Mouse (Mus musculus) midbrain, embryonic 13.5 days (tissue): Measurements from ENCODE around the gene Nfkbie. TPM values are rescaled to one million over a fixed set of nuclear protein-coding genes. Genes with fewer than 3 reads are reported as not detected.

Experiments used
- ATAC-seq: fragments of 200-750 bp; cut with Nextera tagmentation; 2 replicates; pipeline ENCODE4 v1.8.0; 2017; ENCODE audit warnings: mild to moderate bottlenecking, moderate TSS enrichment, moderate library complexity
- H3K27ac ChIP-seq: fragments of 300-500 bp; sonication (generic); 2 replicates; pipeline ENCODE4 v1.5.1; 2015; ENCODE audit warnings: inconsistent platforms, mild to moderate bottlenecking, moderate library complexity
- H3K27me3 ChIP-seq: fragments of 300-500 bp; sonication (generic); 2 replicates; pipeline ENCODE4 v1.6.1; 2015; ENCODE audit warnings: mild to moderate bottlenecking, inconsistent platforms
- H3K36me3 ChIP-seq: fragments of 300-500 bp; sonication (generic); 2 replicates; pipeline ENCODE4 v1.6.1; 2015; ENCODE audit warnings: mild to moderate bottlenecking, inconsistent platforms
- H3K4me1 ChIP-seq: fragments of 300-500 bp; sonication (generic); replicated peaks from 2 replicates; pipeline ENCODE4 v1.6.1; 2015; ENCODE audit warnings: inconsistent platforms
- H3K4me2 ChIP-seq: fragments of 300-500 bp; sonication (generic); replicated peaks from 2 replicates; pipeline ENCODE4 v1.6.1; 2015; ENCODE audit warnings: moderate library complexity, mild to moderate bottlenecking, inconsistent platforms
- H3K4me3 ChIP-seq: fragments of 300-500 bp; sonication (generic); replicated peaks from 2 replicates; pipeline ENCODE4 v1.5.1; 2015; ENCODE audit warnings: mild to moderate bottlenecking, inconsistent platforms
- H3K9ac ChIP-seq: fragments of 300-500 bp; sonication (generic); replicated peaks from 2 replicates; pipeline ENCODE4 v1.6.1; 2015; ENCODE audit warnings: mild to moderate bottlenecking, inconsistent platforms
- H3K9me3 ChIP-seq: fragments of 300-500 bp; sonication (generic); 2 replicates; pipeline ENCODE4 v1.6.1; 2016; ENCODE audit warnings: mild to moderate bottlenecking, inconsistent platforms
- WGBS: fragments of 180-500 bp; shearing (Covaris S2); methylation state at CpG from one replicate; pipeline ENCODE4 v1.1.7; 2015; 5-methylcytosine and 5-hydroxymethylcytosine counted together
- polyA plus RNA-seq: library from polyadenylated mRNA; unstranded; fragments of >200 nt; fragmentation: Nextera tagmentation; extraction: Ambion mirVana; gene quantifications from 2 replicates; pipeline ENCODE4 v1.2.1, GENCODE M21; 2015

Gene Nfkbie
- polyA plus RNA-seq, 1 experiment from 2014 or later: 7.1 TPM

- Histone ChIP-seq H3K4me3 (no peak overlapping the region), H3K27me3 (peaks cover 13% of the 10 kb centered on the region), H3K4me2 (no peak overlapping the region), H3K4me1 (peaks cover 47% of the 10 kb centered on the region), H3K36me3 (no peaks in the 10 kb centered on the region), H3K9ac (no peak overlapping the region), H3K27ac (no peak overlapping the region), H3K9me3 (no peaks in the 10 kb centered on the region)
- 81% methylated on average over 3 of the region's 3 CpGs for WGBS
- ATAC-seq: no peak
These were observed 2.4 kb upstream of the Nfkbie start for GRCm38 (mm10) chr17:45553065-45553464.

DNA sequence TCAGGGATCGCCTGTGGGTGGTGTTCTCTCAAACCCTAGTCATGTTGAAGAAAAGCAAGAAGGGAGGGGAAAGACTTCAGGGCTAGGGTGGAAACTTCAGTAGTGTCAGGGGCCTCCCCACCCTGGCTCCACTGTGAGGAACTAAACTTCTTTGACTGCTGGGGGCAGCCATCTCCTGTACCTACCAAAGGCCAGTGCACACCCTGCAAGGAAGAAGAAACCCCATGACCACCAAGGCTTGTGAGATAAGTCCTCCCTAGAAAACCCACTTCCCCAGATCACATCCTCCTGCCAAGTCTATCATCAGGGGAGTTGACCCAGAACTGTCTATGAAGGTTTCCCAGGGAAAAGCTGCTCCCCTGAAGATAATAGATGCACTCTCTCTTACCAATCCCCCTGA lies 1.1 kb upstream of the Nfkbie start:
- Histone ChIP-seq H3K27me3 (peaks cover 12% of the 10 kb centered on the region), H3K4me3 (no peak overlapping the region), H3K4me1 (peaks cover 43% of the 10 kb centered on the region), H3K9me3 (no peaks in the 10 kb centered on the region), H3K27ac (no peak overlapping the region), H3K4me2 (no peak overlapping the region), H3K36me3 (no peaks in the 10 kb centered on the region), H3K9ac (no peak overlapping the region)
- no peak for ATAC-seq
- WGBS: 57% methylated on average over 1 of the region's 1 CpGs

GRCm38 (mm10) chr17:45556107-45556489 lies 595 bp downstream of the Nfkbie start:
- no peaks in the 10 kb centered on the region for H3K36me3 ChIP-seq
- 2% methylated on average over 14 of the region's 14 CpGs for WGBS
- H3K27me3 ChIP-seq: peaks cover 12% of the 10 kb centered on the region
- peak overlapping the region; percentile 67 for H3K4me3 ChIP-seq
- no peak overlapping the region for H3K27ac ChIP-seq
- no peak for ATAC-seq
- H3K9me3 ChIP-seq: no peaks in the 10 kb centered on the region
- peaks cover 32% of the 10 kb centered on the region for H3K4me1 ChIP-seq
- H3K4me2 ChIP-seq: peak overlapping the region; percentile 97
- peak overlapping the region; percentile 76 for H3K9ac ChIP-seq

DNA sequence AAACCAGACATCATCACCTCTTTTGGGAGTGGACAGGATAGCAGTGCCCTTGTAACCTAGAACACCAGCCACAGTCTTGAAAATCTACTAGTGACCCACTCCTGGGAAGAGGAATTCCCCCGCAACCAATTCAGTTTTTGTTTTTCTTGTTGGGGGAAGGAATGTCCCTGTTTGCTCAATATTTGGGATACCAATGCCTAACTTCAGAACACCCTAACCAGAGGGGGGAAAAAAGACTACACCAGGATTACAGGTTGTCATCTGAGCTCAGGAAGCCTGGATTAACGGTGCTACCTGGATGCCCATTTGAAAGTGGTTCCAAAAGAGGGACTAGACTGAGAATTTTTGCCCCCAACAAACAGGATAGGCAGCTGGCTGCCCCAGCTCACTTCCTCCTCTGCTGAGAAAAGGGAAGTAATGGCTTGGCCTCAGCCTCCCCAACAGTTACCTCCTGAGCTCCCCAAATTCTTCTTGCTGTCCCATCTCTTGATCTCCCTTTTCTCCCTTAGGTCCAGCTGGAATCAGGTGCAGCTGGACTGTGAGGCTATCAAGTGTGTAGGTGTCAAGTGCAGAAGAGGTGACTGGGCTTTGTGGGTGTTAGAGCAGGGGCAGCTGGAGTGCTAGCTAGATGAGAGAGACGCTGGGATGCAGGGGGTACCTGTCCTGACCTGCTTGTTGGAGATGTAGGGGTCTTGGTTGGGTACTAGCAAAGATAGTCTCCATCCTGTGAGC lies 1.2 kb downstream of the Nfkbie start:
- H3K36me3 ChIP-seq: no peaks in the 10 kb centered on the region
- H3K4me1 ChIP-seq: peaks cover 26% of the 10 kb centered on the region
- H3K4me2 ChIP-seq: peak overlapping the region; percentile 97
- H3K27me3 ChIP-seq: peaks cover 12% of the 10 kb centered on the region
- peak overlapping the region; percentile 76 for H3K9ac ChIP-seq
- ATAC-seq: no peak
- H3K4me3 ChIP-seq: peak overlapping the region; percentile 67
- H3K27ac ChIP-seq: no peak overlapping the region
- WGBS: 72% methylated on average over 3 of the region's 3 CpGs
- H3K9me3 ChIP-seq: no peaks in the 10 kb centered on the region

- Histone ChIP-seq H3K27ac (no peak overlapping the region), H3K36me3 (no peaks in the 10 kb centered on the region), H3K27me3 (peaks cover 12% of the 10 kb centered on the region), H3K4me1 (peaks cover 22% of the 10 kb centered on the region), H3K4me2 (no peak overlapping the region), H3K4me3 (no peak overlapping the region), H3K9ac (peak overlapping the region; percentile 76; the same call in 1 of the 2 replicates), H3K9me3 (no peaks in the 10 kb centered on the region)
- ATAC-seq: no peak
- 65% methylated on average over 7 of the region's 7 CpGs for WGBS
These were observed 1.8 kb downstream of the Nfkbie start for GRCm38 (mm10) chr17:45557246-45557824.

GRCm38 (mm10) chr17:45557998-45558862 lies 2.7 kb downstream of the Nfkbie start:
- no peak for ATAC-seq
- H3K9ac ChIP-seq: 0 out of 2 replicates have a peak overlapping the region, but pooled peaks have one; percentile 33
- no peak overlapping the region for H3K27ac ChIP-seq
- no peak overlapping the region for H3K4me2 ChIP-seq
- H3K36me3 ChIP-seq: no peaks in the 10 kb centered on the region
- 72% methylated on average over 16 of the region's 16 CpGs for WGBS
- peaks cover 22% of the 10 kb centered on the region for H3K4me1 ChIP-seq
- no peak overlapping the region for H3K4me3 ChIP-seq
- H3K9me3 ChIP-seq: no peaks in the 10 kb centered on the region
- H3K27me3 ChIP-seq: peaks cover 12% of the 10 kb centered on the region

DNA sequence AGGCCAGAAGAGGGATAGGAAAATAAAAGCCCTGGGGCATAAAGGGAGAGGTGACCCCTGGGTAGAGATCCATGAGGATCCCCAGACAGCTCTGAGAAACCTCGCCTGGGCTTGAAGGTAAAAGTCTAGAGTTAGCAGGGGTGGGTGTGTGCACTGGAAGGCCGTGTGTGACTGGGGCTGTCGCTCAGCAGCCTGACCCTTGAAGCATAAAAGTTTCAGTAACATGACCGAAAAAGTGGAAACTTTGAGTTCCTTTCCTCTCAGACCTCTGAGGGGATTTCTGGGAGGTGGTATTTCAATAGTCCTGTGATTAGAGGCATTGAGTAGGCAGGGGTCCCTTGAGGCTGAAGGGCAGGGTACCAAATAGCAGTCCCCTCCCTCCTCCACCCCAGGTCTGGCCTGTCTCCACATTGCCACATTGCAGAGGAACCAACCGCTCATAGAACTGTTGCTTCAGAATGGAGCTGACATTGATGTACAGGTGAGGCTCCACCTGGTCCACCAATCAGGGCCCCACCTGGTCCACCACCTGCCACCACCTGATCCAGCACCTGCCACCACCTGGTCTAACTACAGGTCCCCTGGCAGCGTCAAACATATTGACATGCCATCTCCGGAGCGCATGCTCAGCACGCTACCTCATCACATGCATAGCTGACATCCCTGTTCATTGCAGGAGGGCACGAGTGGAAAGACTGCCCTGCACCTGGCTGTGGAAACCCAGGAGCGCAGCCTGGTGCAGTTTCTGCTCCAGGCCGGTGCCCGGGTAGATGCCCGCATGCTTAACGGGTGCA lies 4.4 kb downstream of the Nfkbie start:
- H3K4me1 ChIP-seq: peaks cover 29% of the 10 kb centered on the region

DNA sequence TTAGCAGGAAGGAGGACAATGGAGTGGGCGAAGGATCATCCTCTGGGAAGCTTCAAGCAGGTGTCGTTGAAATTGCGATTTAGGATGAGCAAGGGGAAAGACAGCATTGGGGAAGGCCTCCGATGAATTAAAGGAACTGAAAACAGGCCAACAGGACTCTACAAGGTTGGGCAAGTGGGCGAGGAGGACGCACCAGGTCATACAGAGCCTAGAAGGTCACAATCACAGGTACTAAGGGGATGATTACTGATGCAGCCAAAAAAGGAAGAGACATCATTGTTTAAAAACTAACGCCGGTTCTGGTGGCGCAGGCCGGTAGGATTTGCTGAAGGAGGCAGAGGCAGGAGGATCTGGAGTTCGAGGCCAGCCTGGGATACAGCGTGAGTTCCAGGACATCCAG lies 7.7 kb downstream of the Nfkbie start:
- Histone ChIP-seq H3K36me3 (peaks cover 28% of the 10 kb centered on the region), H3K27ac (no peak overlapping the region), H3K9ac (no peak overlapping the region), H3K9me3 (no peaks in the 10 kb centered on the region), H3K4me3 (no peak overlapping the region), H3K4me2 (peak overlapping the region; percentile 99; the same call in 1 of the 2 replicates), H3K4me1 (peaks cover 36% of the 10 kb centered on the region), H3K27me3 (no peaks in the 10 kb centered on the region)
- no peak for ATAC-seq
- WGBS: 78% methylated on average over 12 of the region's 12 CpGs

More for the DNA sequence above, 4.4 kb downstream of the Nfkbie start:
- WGBS: 88% methylated on average over 15 of the region's 15 CpGs
- Histone ChIP-seq H3K9me3 (no peaks in the 10 kb centered on the region), H3K36me3 (no peaks in the 10 kb centered on the region), H3K27me3 (peaks cover 12% of the 10 kb centered on the region), H3K27ac (no peak overlapping the region), H3K4me2 (no peak overlapping the region), H3K9ac (no peak overlapping the region), H3K4me3 (no peak overlapping the region)
- no peak for ATAC-seq

GRCm38 (mm10) chr17:45563655-45564530 lies 8.4 kb downstream of the Nfkbie start, which contains the start of gene Slc35b2:
TSS of gene Slc35b2 (plus strand) at chr17:45563874.
- Histone ChIP-seq H3K36me3 (peaks cover 35% of the 10 kb centered on the region), H3K4me2 (peak within 1 kb of the TSS; percentile 99), H3K4me1 (peaks cover 43% of the 10 kb centered on the region), H3K9ac (peak within 1 kb of the TSS; percentile 76), H3K9me3 (no peaks in the 10 kb centered on the region), H3K27me3 (no peaks in the 10 kb centered on the region), H3K27ac (peak within 1 kb of the TSS; percentile 85), H3K4me3 (peak within 1 kb of the TSS; percentile 56)
- peak; percentile 86 for ATAC-seq
- WGBS: under 1% methylated on average over 58 of the region's 61 CpGs

- Histone ChIP-seq H3K4me3 (peak overlapping the region; percentile 56), H3K4me1 (peaks cover 49% of the 10 kb centered on the region), H3K9ac (peak overlapping the region; percentile 76), H3K9me3 (no peaks in the 10 kb centered on the region), H3K4me2 (peak overlapping the region; percentile 99), H3K36me3 (peaks cover 42% of the 10 kb centered on the region), H3K27ac (peak overlapping the region; percentile 85), H3K27me3 (no peaks in the 10 kb centered on the region)
- no peak; the same call in 1 of the 2 replicates for ATAC-seq
- WGBS: 9% methylated on average over 18 of the region's 18 CpGs
These were observed 9.1 kb downstream of the Nfkbie start for GRCm38 (mm10) chr17:45564531-45565084.
